Mouse (Mus musculus) kidney, adult 2 months (tissue): ENCODE results near the gene Pdpn. TPM values are rescaled to one million over a fixed set of nuclear protein-coding genes. Genes with fewer than 3 reads are reported as not detected.

Experiments
- DNase-seq: peaks from one replicate; pipeline ENCODE4 v3.0.0; 2021
- H3K27ac ChIP-seq: fragments of 200-500 bp; 2 replicates; pipeline ENCODE4 v1.5.1; 2012; ENCODE audit warnings: low read depth, low read length, control low read depth, inconsistent platforms; ENCODE audit not compliant: insufficient read depth
- H3K27me3 ChIP-seq: fragments of 200-500 bp; replicated peaks from 2 replicates; pipeline ENCODE4 v1.6.1; 2012; ENCODE audit warnings: mild to moderate bottlenecking, moderate library complexity, low read length, inconsistent platforms; ENCODE audit not compliant: control insufficient read depth, insufficient read depth
- H3K36me3 ChIP-seq: fragments of 200-500 bp; 2 replicates; pipeline ENCODE4 v1.6.1; 2012; ENCODE audit warnings: mild to moderate bottlenecking, moderate library complexity, low read length, inconsistent platforms; ENCODE audit not compliant: control insufficient read depth, insufficient read depth
- H3K4me1 ChIP-seq: fragments of 200-500 bp; 2 replicates; pipeline ENCODE4 v1.6.1; 2011; ENCODE audit warnings: low read length; ENCODE audit not compliant: control insufficient read depth, insufficient read depth
- H3K4me3 ChIP-seq: fragments of 200-500 bp; 2 replicates; pipeline ENCODE4 v1.5.1; 2011; ENCODE audit warnings: mild to moderate bottlenecking, low read depth, low read length, control low read depth; ENCODE audit not compliant: insufficient read depth
- CTCF ChIP-seq: fragments of 200-500 bp; conservative IDR thresholded peaks from 2 replicates; pipeline ENCODE4 v1.5.1; 2011; ENCODE audit warnings: low read depth, mild to moderate bottlenecking, control low read depth, low read length, moderate library complexity, mixed read lengths; ENCODE audit not compliant: insufficient read depth, insufficient read length
- POLR2A ChIP-seq: fragments of 200-500 bp; IDR thresholded peaks from one replicate; pipeline ENCODE4 v1.6.1; 2011; ENCODE audit warnings: low read depth, low read length, control low read depth
- WGBS: fragments of 180-500 bp; shearing (Covaris S2); methylation state at CpG from one replicate; pipeline ENCODE4 v1.1.7; 2018; 5-methylcytosine and 5-hydroxymethylcytosine counted together
- polyA plus RNA-seq: library from polyadenylated mRNA; depleted of rRNA; stranded (reverse); fragments of >200 nt; gene quantifications from 2 replicates; pipeline ENCODE4 v1.2.3, GENCODE M21; 2012

Gene Pdpn
- polyA plus RNA-seq, 1 experiment, result 4.5 TPM

DNA sequence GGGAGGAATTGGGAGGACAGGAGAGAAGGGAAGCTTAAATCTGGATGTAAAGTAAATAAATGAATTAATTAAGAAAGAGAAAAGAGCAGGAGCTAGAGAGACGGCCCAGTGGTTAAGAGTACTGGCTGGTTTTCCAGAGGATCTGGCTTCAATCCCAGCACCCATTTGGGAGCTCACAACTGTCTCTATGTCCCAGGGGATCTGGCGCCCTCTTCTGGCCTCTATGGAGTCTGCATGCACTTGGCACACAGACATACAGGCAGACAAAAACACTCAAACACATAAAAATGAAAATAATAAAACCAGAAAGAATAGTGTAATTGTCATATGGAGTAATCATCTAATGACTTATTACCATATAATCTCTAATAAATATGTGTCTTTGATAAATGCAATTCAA lies 12.0 kb upstream of the Pdpn start:
- TF ChIP-seq CTCF (peak; percentile 61), POLR2A (no peak)
- Histone ChIP-seq H3K36me3 (no peaks in the 10 kb centered on the region), H3K4me3 (no peak overlapping the region), H3K27me3 (no peaks in the 10 kb centered on the region), H3K4me1 (no peaks in the 10 kb centered on the region), H3K27ac (no peak overlapping the region)
- 41% methylated on average over 2 of the region's 2 CpGs for WGBS
- peak; percentile 12 for DNase-seq

- no peak overlapping the region for H3K4me3 ChIP-seq
- WGBS, result 60% methylated on average over 5 of the region's 5 CpGs
These were observed 6.8 kb upstream of the Pdpn start for GRCm38 (mm10) chr4:143305987-143306772.

GRCm38 (mm10) chr4:143305031-143305430 lies 5.7 kb upstream of the Pdpn start:
- H3K4me1 ChIP-seq, result no peaks in the 10 kb centered on the region
- H3K27me3 ChIP-seq, result no peaks in the 10 kb centered on the region
- H3K27ac ChIP-seq, result no peak overlapping the region
- 89% methylated on average over 4 of the region's 4 CpGs for WGBS
- DNase-seq, result no peak
- no peaks in the 10 kb centered on the region for H3K36me3 ChIP-seq
- no peak for TF ChIP-seq POLR2A
- no peak for TF ChIP-seq CTCF
- no peak overlapping the region for H3K4me3 ChIP-seq

More at GRCm38 (mm10) chr4:143305987-143306772, 6.8 kb upstream of the Pdpn start:
- Histone ChIP-seq H3K27me3 (no peaks in the 10 kb centered on the region), H3K36me3 (no peaks in the 10 kb centered on the region), H3K4me1 (no peaks in the 10 kb centered on the region), H3K27ac (no peak overlapping the region)
- DNase-seq, result no peak
- TF ChIP-seq POLR2A (no peak), CTCF (no peak)

GRCm38 (mm10) chr4:143302279-143302890 lies 3.0 kb upstream of the Pdpn start:
- TF ChIP-seq POLR2A (no peak), CTCF (no peak)

GRCm38 (mm10) chr4:143301875-143302274 lies 2.5 kb upstream of the Pdpn start:
- no peak overlapping the region for H3K27ac ChIP-seq
- no peak for DNase-seq
- no peaks in the 10 kb centered on the region for H3K4me1 ChIP-seq
- H3K27me3 ChIP-seq, result no peaks in the 10 kb centered on the region; the same call in 1 of the 2 replicates
- WGBS, result 67% methylated on average over 4 of the region's 4 CpGs
- H3K4me3 ChIP-seq, result no peak overlapping the region
- no peak for TF ChIP-seq CTCF
- TF ChIP-seq POLR2A, result no peak
- no peaks in the 10 kb centered on the region for H3K36me3 ChIP-seq

More at GRCm38 (mm10) chr4:143302279-143302890, 3.0 kb upstream of the Pdpn start:
- Histone ChIP-seq H3K27ac (no peak overlapping the region), H3K4me3 (no peak overlapping the region), H3K4me1 (no peaks in the 10 kb centered on the region), H3K27me3 (no peaks in the 10 kb centered on the region; the same call in 1 of the 2 replicates), H3K36me3 (no peaks in the 10 kb centered on the region)
- DNase-seq, result no peak
- 73% methylated on average over 11 of the region's 11 CpGs for WGBS

GRCm38 (mm10) chr4:143301042-143301441 lies 1.7 kb upstream of the Pdpn start:
- H3K27me3 ChIP-seq, result no peaks in the 10 kb centered on the region; the same call in 1 of the 2 replicates
- no peak overlapping the region for H3K27ac ChIP-seq
- DNase-seq, result no peak
- 52% methylated on average over 5 of the region's 5 CpGs for WGBS
- H3K4me1 ChIP-seq, result no peaks in the 10 kb centered on the region
- TF ChIP-seq CTCF, result no peak
- TF ChIP-seq POLR2A, result no peak
- no peaks in the 10 kb centered on the region for H3K36me3 ChIP-seq
- H3K4me3 ChIP-seq, result no peak overlapping the region

DNA sequence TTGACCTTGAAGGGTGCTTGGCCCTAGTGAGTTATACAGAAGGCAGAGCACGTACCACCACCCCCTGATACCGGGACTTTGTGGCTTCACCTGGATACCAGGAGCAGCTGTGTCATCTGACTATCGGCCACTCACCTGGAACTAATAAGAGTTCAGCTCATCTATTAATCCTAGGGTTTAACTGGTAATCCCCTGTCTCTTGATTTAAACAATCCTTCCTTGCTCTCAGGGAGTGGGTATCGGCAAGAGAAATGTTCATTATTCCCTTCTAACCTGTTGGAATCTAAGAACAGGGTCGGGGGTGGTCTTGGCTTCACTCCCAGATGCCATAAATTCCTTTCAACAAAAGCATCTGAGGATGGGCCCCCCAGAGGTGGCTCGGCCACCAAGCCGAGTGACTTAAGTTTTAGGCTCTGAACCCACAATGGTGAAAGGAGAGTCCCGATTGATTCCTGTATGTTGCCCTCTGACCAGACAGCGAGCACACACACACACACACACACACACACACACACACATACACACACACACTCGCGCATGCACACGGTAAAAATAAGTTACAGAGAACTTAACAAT lies 837 bp upstream of the Pdpn start:
- whole genome bisulfite sequencing, result 32% methylated on average over 12 of the region's 12 CpGs
- no peak for DNase-seq
- no peaks in the 10 kb centered on the region; the same call in 1 of the 2 replicates for H3K4me1 ChIP-seq
- no peak overlapping the region for H3K27ac ChIP-seq
- TF ChIP-seq CTCF, result no peak
- TF ChIP-seq POLR2A, result no peak
- no peak overlapping the region for H3K4me3 ChIP-seq
- H3K27me3 ChIP-seq, result no peaks in the 10 kb centered on the region; the same call in 1 of the 2 replicates
- H3K36me3 ChIP-seq, result no peaks in the 10 kb centered on the region
